Mouse (Mus musculus): ENCODE results near the gene Rmnd5a. TPM values are rescaled to one million over a fixed set of nuclear protein-coding genes. Genes with fewer than 3 reads are reported as not detected.

Rmnd5a gene
- polyA plus RNA-seq, 1 experiment from 2014 or later = 13.9 TPM

DNA sequence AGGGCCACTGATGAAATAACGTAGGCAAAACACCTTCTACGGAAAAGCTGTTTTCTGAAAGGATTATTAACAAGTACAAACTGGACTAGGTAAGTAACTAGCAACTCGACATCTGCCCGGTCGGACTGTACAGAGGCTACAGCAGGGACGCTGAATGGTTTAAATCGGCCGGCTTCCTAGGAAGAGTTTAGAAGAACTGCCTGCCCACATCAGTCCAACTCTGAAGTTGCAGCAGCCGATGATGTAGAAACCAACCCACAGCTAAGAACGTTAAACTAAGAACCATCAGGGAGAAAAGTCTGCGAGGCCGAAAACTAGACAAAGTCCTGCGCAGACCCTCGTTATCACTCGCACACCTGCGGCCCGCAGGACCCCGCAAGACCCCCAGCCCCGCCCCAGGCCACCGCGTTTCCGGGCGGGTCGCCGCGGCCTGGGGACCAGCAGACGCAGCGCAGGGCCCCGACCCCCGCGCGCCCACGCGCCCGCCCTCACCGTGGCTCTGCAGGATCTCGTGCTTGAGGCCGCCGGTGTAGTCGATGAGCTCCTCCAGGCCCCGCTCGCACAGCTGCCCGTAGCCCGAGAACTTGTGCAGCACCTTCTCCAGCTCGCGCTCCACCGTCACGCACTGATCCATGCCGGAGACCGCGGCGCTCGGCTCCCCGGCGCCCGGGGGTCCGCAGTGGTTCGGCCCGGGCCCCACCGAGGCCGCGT is 776 bp downstream of the Rmnd5a start:
- Histone ChIP-seq H3K4me1 (replicated peaks) (peaks cover 27% of the 10 kb centered on the region), H3K36me3 (no peaks in the 10 kb centered on the region), H3K9ac (peak overlapping the region; percentile 91), H3K27ac (peak overlapping the region; percentile 97), H3K9me3 (no peaks in the 10 kb centered on the region), H3K27me3 (replicated peaks) (no peaks in the 10 kb centered on the region), H3K4me2 (replicated peaks) (peak overlapping the region; percentile 66), H3K4me3 (replicated peaks) (peak overlapping the region; percentile 93)
- no peak; the same call in 1 of the 2 replicates for ATAC-seq
- under 1% methylated on average over 62 of the region's 62 CpGs for WGBS

- H3K9ac ChIP-seq = no peak overlapping the region
- peaks cover 27% of the 10 kb centered on the region for H3K4me1 ChIP-seq (replicated peaks)
- WGBS = 58% methylated on average over 1 of the region's 1 CpGs
These were observed 2.4 kb downstream of the Rmnd5a start for GRCm38 (mm10) chr6:71438070-71438469.

DNA sequence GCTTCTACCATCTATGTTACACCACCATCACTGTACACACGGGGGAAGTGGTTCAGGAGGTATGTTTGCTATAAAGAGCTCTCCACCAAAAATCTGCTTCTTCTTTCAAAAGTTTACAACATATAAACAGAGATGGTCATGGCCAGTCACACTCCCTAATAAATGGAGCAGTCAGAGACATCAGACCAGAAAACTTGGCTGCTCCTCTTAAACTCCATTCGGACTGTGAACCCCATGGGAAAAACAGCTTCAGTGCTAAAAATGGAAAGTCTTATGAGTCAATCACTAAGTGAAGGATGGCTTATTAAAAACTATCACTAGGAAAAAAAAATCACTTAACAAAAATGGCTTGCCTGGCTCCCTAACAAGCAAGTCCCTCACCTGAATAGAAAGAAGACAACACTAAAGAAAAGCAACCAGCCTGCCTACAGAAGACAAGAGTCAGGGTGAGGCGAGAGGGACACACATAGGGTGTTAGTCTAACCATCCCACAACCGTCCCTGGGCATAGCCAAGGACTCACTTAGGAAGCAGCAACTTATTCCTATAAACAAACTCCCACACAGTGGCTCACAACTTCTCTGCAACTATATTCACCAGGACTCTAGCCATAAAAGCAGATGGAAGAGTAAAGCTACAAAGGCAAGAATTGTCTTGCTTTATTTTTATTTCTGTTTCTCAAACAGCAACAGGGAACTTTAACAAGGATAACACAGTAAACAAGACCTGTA is 12.3 kb downstream of the Rmnd5a start:
- Histone ChIP-seq H3K4me1 (replicated peaks) (0 out of 2 replicates have a peak, but pooled peaks cover 2% of the 10 kb centered on the region), H3K9ac (no peak overlapping the region), H3K27ac (no peak overlapping the region), H3K36me3 (no peaks in the 10 kb centered on the region), H3K4me3 (replicated peaks) (no peak overlapping the region), H3K4me2 (replicated peaks) (no peak overlapping the region), H3K9me3 (no peaks in the 10 kb centered on the region), H3K27me3 (replicated peaks) (no peaks in the 10 kb centered on the region)
- 78% methylated on average over 4 of the region's 4 CpGs for WGBS
- ATAC-seq = no peak

More at GRCm38 (mm10) chr6:71438070-71438469, 2.4 kb downstream of the Rmnd5a start:
- Histone ChIP-seq H3K9me3 (no peaks in the 10 kb centered on the region), H3K27ac (no peak overlapping the region), H3K4me3 (replicated peaks) (peak overlapping the region; percentile 11; the same call in 1 of the 2 replicates), H3K4me2 (replicated peaks) (peak overlapping the region; percentile 66; the same call in 1 of the 2 replicates), H3K36me3 (no peaks in the 10 kb centered on the region), H3K27me3 (replicated peaks) (no peaks in the 10 kb centered on the region)
- no peak for ATAC-seq

GRCm38 (mm10) chr6:71425681-71426080 is 14.8 kb downstream of the Rmnd5a start:
- H3K27me3 ChIP-seq (replicated peaks) = no peaks in the 10 kb centered on the region
- no peak for ATAC-seq
- no peak overlapping the region for H3K4me3 ChIP-seq (replicated peaks)
- H3K4me2 ChIP-seq (replicated peaks) = no peak overlapping the region
- H3K9ac ChIP-seq = no peak overlapping the region
- H3K9me3 ChIP-seq = no peaks in the 10 kb centered on the region
- H3K36me3 ChIP-seq = no peaks in the 10 kb centered on the region
- 89% methylated on average over 6 of the region's 6 CpGs for WGBS
- H3K4me1 ChIP-seq (replicated peaks) = 0 out of 2 replicates have a peak, but pooled peaks cover 6% of the 10 kb centered on the region
- no peak overlapping the region for H3K27ac ChIP-seq

- Histone ChIP-seq H3K27me3 (replicated peaks) (no peaks in the 10 kb centered on the region), H3K4me3 (replicated peaks) (no peak overlapping the region), H3K27ac (no peak overlapping the region), H3K9me3 (no peaks in the 10 kb centered on the region), H3K4me2 (replicated peaks) (no peak overlapping the region), H3K36me3 (no peaks in the 10 kb centered on the region), H3K4me1 (replicated peaks) (0 out of 2 replicates have a peak, but pooled peaks cover 10% of the 10 kb centered on the region), H3K9ac (no peak overlapping the region)
- ATAC-seq = no peak
- 93% methylated on average over 3 of the region's 3 CpGs for WGBS
These were observed 17.3 kb downstream of the Rmnd5a start for GRCm38 (mm10) chr6:71423116-71423515.

DNA sequence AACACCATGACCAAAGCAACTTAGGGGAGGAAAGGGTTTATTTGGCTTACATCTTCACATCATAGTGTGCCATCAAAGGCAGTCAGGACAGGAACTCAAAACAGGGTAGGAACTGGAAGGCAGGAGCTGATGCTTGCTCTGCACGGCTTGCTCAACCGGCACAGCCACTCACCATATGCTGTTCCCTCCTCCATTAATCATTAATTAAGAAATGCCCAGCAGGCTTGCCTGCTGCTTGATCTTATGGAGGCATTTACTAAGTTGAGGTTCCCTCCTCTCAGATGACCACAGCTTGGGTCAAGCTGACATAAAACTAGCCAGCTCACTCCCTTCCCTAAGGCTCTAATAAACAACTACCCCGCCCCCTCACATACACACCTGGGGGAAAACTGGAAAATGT is 18.3 kb downstream of the Rmnd5a start:
- peak; percentile 71 for ATAC-seq
- 61% methylated on average over 3 of the region's 3 CpGs for WGBS
- H3K9me3 ChIP-seq = no peaks in the 10 kb centered on the region
- no peak overlapping the region for H3K9ac ChIP-seq
- no peak overlapping the region for H3K27ac ChIP-seq
- H3K4me3 ChIP-seq (replicated peaks) = no peak overlapping the region
- 0 out of 2 replicates have a peak, but pooled peaks cover 10% of the 10 kb centered on the region for H3K4me1 ChIP-seq (replicated peaks)
- no peaks in the 10 kb centered on the region for H3K27me3 ChIP-seq (replicated peaks)
- no peak overlapping the region for H3K4me2 ChIP-seq (replicated peaks)
- H3K36me3 ChIP-seq = no peaks in the 10 kb centered on the region

GRCm38 (mm10) chr6:71420848-71421247 is 19.6 kb downstream of the Rmnd5a start:
- Histone ChIP-seq H3K4me2 (replicated peaks) (no peak overlapping the region), H3K27me3 (replicated peaks) (no peaks in the 10 kb centered on the region), H3K4me1 (replicated peaks) (0 out of 2 replicates have a peak, but pooled peaks cover 7% of the 10 kb centered on the region), H3K9ac (no peak overlapping the region), H3K9me3 (no peaks in the 10 kb centered on the region), H3K27ac (no peak overlapping the region), H3K36me3 (no peaks in the 10 kb centered on the region), H3K4me3 (replicated peaks) (no peak overlapping the region)
- ATAC-seq = peak; percentile 52; the same call in 1 of the 2 replicates
- 54% methylated on average over 6 of the region's 6 CpGs for WGBS

DNA sequence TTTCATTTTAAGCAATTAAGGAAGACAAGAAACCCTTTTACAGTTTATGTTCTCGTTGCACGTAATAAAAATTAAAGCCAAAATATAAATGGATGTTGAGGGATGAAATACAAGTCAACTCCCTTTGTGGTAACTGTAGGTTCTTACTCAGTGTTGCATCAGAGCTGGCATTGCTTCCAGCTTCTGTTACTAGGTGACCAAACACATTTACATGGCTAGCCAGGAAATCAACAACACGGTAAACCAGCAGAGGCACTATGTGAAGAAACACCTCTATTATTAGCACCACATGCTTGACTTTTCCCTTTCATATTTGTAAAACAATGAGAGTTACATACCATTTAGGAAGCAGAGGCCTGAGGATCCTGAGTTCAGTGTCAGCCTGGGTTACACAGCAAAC is 21.6 kb downstream of the Rmnd5a start:
- H3K4me1 ChIP-seq (replicated peaks) = 0 out of 2 replicates have a peak, but pooled peaks cover 7% of the 10 kb centered on the region
- H3K4me2 ChIP-seq (replicated peaks) = no peak overlapping the region
- no peak for ATAC-seq
- H3K27ac ChIP-seq = no peak overlapping the region
- H3K4me3 ChIP-seq (replicated peaks) = no peak overlapping the region
- no peaks in the 10 kb centered on the region for H3K27me3 ChIP-seq (replicated peaks)
- H3K36me3 ChIP-seq = no peaks in the 10 kb centered on the region
- no peak overlapping the region for H3K9ac ChIP-seq
- H3K9me3 ChIP-seq = no peaks in the 10 kb centered on the region
- WGBS = 91% methylated on average over 3 of the region's 3 CpGs

DNA sequence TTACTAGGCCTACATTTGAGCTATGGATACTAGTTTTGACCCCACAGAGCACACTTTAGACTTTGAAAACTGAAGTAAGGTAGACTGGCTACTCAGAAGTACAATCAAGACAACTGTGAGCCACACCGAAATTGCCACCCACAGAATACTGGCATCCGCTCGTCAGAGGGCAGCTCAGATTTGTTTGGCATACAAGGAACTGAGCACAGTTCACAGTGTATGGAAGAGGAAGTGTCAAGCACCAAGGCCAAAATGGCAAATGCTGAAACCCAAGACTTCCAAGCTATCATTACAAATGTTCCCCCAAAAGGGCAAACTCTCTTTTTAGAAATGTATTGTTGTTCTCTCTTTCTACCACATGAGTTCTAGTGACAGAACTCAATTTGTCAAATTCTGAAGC is 25.0 kb downstream of the Rmnd5a start:
- WGBS = 82% methylated on average over 3 of the region's 3 CpGs

GRCm38 (mm10) chr6:71414624-71415023 is 25.8 kb downstream of the Rmnd5a start:
- no peaks in the 10 kb centered on the region for H3K4me1 ChIP-seq (replicated peaks)

More for the DNA sequence above, 25.0 kb downstream of the Rmnd5a start:
- H3K27ac ChIP-seq = no peak overlapping the region
- no peak overlapping the region for H3K4me3 ChIP-seq (replicated peaks)
- H3K36me3 ChIP-seq = no peaks in the 10 kb centered on the region; the same call in 1 of the 2 replicates
- H3K4me1 ChIP-seq (replicated peaks) = 0 out of 2 replicates have a peak, but pooled peaks cover 3% of the 10 kb centered on the region
- no peaks in the 10 kb centered on the region for H3K27me3 ChIP-seq (replicated peaks)
- H3K9me3 ChIP-seq = no peaks in the 10 kb centered on the region
- no peak overlapping the region for H3K9ac ChIP-seq
- no peak overlapping the region for H3K4me2 ChIP-seq (replicated peaks)
- ATAC-seq = no peak

DNA sequence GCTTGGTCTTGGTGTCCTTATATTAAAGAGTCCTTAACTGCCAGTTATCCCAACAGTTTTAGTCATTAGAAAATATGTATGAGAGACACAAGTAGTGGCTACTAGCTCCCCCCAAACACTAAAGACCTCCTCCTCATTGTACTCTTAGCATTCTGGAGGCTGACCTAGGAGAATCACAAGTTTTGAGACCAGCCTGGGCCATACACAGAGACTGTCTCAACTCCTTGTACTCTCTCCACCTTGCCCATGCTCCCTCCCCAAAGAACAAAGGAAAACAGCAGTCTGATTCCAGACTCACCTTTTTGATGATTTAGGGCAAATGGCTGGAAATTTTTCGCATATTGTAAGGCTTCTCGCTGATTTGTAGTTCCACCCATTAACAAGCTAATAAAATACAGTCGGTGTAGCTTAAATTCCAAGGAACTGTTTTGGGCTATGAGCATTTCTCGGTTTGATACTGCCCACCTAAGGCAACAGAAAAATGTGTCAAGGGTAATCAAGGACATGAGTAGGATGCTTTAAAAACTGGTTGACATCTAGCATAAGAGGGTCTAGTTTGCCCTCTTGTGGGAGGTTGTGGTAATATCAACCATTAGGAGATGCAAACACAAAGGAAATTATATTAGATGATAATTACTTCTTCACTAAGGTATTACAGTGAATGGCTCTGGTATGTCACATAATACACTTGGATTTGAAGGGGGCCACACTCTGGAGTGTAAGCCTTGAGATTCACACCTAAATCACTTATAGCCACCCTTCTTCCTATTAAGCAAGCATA is 41.4 kb downstream of the Rmnd5a start:
- Histone ChIP-seq H3K4me2 (replicated peaks) (no peak overlapping the region), H3K9ac (no peak overlapping the region), H3K27me3 (replicated peaks) (no peaks in the 10 kb centered on the region), H3K9me3 (no peaks in the 10 kb centered on the region), H3K27ac (no peak overlapping the region), H3K4me1 (replicated peaks) (no peaks in the 10 kb centered on the region), H3K36me3 (0 out of 2 replicates have a peak, but pooled peaks cover 3% of the 10 kb centered on the region), H3K4me3 (replicated peaks) (no peak overlapping the region)
- 84% methylated on average over 4 of the region's 4 CpGs for WGBS
- 0 out of 2 replicates have a peak, but pooled peaks have one; percentile 25 for ATAC-seq

More at GRCm38 (mm10) chr6:71414624-71415023, 25.8 kb downstream of the Rmnd5a start:
- 80% methylated on average over 4 of the region's 4 CpGs for WGBS
- Histone ChIP-seq H3K9me3 (no peaks in the 10 kb centered on the region), H3K27ac (no peak overlapping the region), H3K4me3 (replicated peaks) (no peak overlapping the region), H3K9ac (no peak overlapping the region), H3K27me3 (replicated peaks) (no peaks in the 10 kb centered on the region), H3K36me3 (no peaks in the 10 kb centered on the region; the same call in 1 of the 2 replicates), H3K4me2 (replicated peaks) (no peak overlapping the region)
- no peak for ATAC-seq

DNA sequence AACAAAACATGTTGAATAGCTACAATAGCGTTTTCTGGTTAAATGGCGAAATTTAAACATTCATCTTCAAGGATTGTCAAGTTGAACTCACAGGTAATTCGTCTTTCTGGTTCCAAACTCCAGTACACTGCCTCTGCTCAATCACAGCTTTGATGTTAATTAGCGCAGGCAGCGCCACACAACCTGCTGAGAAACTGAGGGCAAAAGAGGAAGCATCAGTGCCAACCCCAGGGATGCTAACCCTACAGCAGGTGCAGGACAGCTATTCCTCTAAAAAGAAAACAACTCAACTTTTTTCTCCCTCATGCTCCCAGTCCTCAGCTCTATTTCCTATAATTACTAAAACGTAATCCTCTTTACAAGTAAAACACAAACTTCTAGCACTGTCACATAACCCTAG is 43.7 kb downstream of the Rmnd5a start:
- Histone ChIP-seq H3K9me3 (no peaks in the 10 kb centered on the region), H3K4me3 (replicated peaks) (no peak overlapping the region), H3K27ac (no peak overlapping the region), H3K27me3 (replicated peaks) (no peaks in the 10 kb centered on the region), H3K4me1 (replicated peaks) (no peaks in the 10 kb centered on the region), H3K4me2 (replicated peaks) (no peak overlapping the region), H3K36me3 (peaks cover 6% of the 10 kb centered on the region; the same call in 1 of the 2 replicates), H3K9ac (no peak overlapping the region)
- WGBS = 92% methylated on average over 6 of the region's 6 CpGs
- ATAC-seq = no peak
